Mouse (Mus musculus): ENCODE results near the gene Fbxl14. TPM values are rescaled to one million over a fixed set of nuclear protein-coding genes. Genes with fewer than 3 reads are reported as not detected.
"Not testable (repeated sequence)": the region's sequence is repeated elsewhere in the genome, so short reads cannot be mapped to it uniquely, and the experiment has no call there.

The Fbxl14 gene
- polyA plus RNA-seq, 1 experiment from 2014 or later: 3.4 TPM

GRCm38 (mm10) chr6:119473992-119474391 lies 5.5 kb upstream of the Fbxl14 start:
- Histone ChIP-seq H3K27ac (replicated peaks) (no peak overlapping the region), H3K4me1 (peaks cover 18% of the 10 kb centered on the region), H3K9me3 (no peaks in the 10 kb centered on the region), H3K36me3 (replicated peaks) (no peaks in the 10 kb centered on the region), H3K4me3 (no peak overlapping the region), H3K27me3 (replicated peaks; ENCODE audit: low read depth, poor library complexity, severe bottlenecking) (no peaks in the 10 kb centered on the region)
- DNase-seq (ENCODE audit: low spot score): no peak
- WGBS: 86% methylated on average over 4 of the region's 4 CpGs

DNA sequence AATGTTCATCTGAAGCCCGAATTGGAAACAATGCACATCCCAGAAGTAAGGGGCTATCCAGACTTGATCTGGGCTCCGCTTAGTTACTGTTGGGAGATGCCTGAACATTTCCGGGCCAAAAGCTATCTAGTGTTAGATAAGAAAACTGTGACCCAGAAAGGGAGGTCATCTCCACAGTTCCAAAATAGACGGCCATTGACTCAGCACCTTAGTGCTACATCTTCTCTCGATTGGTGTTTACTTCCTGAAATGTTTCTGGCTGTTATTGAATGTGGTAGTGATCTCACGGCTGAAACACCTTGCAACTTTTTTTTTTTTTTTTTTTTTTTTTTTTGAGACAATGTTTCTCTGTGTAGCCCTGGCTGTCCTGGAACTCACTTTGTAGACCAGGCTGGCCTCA lies 3.5 kb upstream of the Fbxl14 start:
- DNase-seq (ENCODE audit: low spot score): no peak
- H3K36me3 ChIP-seq (replicated peaks): peaks cover 10% of the 10 kb centered on the region
- no peaks in the 10 kb centered on the region for H3K27me3 ChIP-seq (replicated peaks; ENCODE audit: low read depth, poor library complexity, severe bottlenecking)
- WGBS: 90% methylated on average over 6 of the region's 6 CpGs
- peaks cover 30% of the 10 kb centered on the region for H3K4me1 ChIP-seq
- H3K27ac ChIP-seq (replicated peaks): no peak overlapping the region
- no peak overlapping the region for H3K4me3 ChIP-seq
- no peaks in the 10 kb centered on the region for H3K9me3 ChIP-seq

DNA sequence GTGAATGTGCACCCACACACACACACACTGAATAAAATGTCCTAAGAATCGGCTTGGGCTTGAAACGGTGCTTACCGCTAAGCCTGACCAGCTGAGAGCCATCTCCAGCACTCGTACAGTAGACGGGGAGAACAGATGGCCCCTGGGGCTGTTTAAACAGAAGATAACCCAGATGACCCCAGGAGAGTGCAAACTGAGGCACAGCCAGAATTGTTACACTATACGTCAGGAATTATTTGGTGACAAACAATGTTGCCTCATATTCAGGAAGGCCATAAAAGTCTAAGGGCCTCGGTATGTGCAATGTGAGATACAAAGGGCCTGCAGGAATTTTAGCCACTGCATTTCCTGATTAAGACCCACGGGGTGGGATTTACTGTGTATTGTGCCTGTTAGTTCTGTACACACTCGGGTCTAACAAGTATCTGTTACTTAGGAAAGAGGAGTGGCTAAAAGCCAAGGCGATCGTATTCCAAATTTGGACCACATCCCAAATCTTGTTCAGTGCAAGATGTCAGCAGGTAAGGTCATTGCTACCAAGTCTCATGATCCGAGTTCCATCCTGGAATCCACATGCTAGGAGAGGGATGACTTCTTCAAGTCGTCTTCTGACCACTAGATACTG lies 1.7 kb upstream of the Fbxl14 start:
- 55% methylated on average over 13 of the region's 13 CpGs for WGBS
- Histone ChIP-seq H3K36me3 (replicated peaks) (peaks cover 13% of the 10 kb centered on the region), H3K4me3 (no peak overlapping the region), H3K4me1 (peaks cover 46% of the 10 kb centered on the region), H3K27ac (replicated peaks) (peak overlapping the region; percentile 36), H3K27me3 (replicated peaks; ENCODE audit: low read depth, poor library complexity, severe bottlenecking) (no peaks in the 10 kb centered on the region), H3K9me3 (no peaks in the 10 kb centered on the region)
- DNase-seq (ENCODE audit: low spot score): no peak

- H3K27ac ChIP-seq (replicated peaks): peak overlapping the region; percentile 100
- peak; percentile 93 for DNase-seq (ENCODE audit: low spot score)
- H3K4me1 ChIP-seq: peaks cover 56% of the 10 kb centered on the region
- no peaks in the 10 kb centered on the region for H3K9me3 ChIP-seq
- H3K36me3 ChIP-seq (replicated peaks): peaks cover 22% of the 10 kb centered on the region
- H3K27me3 ChIP-seq (replicated peaks; ENCODE audit: low read depth, poor library complexity, severe bottlenecking): no peaks in the 10 kb centered on the region
- 2% methylated on average over 49 of the region's 49 CpGs for WGBS
- H3K4me3 ChIP-seq: peak overlapping the region; percentile 94
These were observed 717 bp upstream of the Fbxl14 start for GRCm38 (mm10) chr6:119478560-119479342.

DNA sequence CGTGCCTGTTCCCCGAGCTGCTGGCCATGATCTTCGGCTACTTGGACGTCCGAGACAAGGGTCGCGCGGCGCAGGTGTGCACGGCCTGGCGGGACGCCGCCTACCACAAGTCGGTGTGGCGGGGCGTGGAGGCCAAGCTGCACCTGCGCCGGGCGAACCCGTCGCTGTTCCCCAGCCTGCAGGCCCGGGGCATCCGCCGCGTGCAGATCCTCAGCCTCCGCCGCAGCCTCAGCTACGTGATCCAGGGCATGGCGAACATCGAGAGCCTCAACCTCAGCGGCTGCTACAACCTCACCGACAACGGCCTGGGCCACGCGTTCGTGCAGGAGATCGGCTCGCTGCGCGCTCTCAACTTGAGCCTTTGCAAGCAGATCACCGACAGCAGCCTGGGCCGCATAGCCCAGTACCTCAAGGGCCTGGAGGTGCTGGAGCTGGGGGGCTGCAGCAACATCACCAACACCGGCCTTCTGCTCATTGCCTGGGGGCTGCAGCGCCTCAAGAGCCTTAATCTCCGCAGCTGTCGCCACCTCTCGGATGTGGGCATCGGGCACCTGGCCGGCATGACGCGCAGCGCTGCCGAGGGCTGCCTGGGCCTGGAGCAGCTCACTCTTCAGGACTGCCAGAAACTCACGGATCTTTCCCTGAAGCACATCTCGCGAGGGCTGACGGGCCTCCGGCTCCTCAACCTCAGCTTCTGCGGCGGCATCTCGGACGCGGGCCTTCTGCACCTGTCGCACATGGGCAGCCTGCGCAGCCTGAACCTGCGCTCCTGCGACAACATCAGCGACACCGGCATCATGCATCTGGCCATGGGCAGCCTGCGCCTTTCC lies 623 bp downstream of the Fbxl14 start:
- H3K36me3 ChIP-seq (replicated peaks): peaks cover 35% of the 10 kb centered on the region
- H3K4me3 ChIP-seq: peak overlapping the region; percentile 94
- no peaks in the 10 kb centered on the region for H3K9me3 ChIP-seq
- H3K27ac ChIP-seq (replicated peaks): peak overlapping the region; percentile 100
- DNase-seq (ENCODE audit: low spot score): peak; percentile 73
- H3K4me1 ChIP-seq: peaks cover 67% of the 10 kb centered on the region
- under 1% methylated on average over 70 of the region's 70 CpGs for WGBS
- no peaks in the 10 kb centered on the region for H3K27me3 ChIP-seq (replicated peaks; ENCODE audit: low read depth, poor library complexity, severe bottlenecking)

DNA sequence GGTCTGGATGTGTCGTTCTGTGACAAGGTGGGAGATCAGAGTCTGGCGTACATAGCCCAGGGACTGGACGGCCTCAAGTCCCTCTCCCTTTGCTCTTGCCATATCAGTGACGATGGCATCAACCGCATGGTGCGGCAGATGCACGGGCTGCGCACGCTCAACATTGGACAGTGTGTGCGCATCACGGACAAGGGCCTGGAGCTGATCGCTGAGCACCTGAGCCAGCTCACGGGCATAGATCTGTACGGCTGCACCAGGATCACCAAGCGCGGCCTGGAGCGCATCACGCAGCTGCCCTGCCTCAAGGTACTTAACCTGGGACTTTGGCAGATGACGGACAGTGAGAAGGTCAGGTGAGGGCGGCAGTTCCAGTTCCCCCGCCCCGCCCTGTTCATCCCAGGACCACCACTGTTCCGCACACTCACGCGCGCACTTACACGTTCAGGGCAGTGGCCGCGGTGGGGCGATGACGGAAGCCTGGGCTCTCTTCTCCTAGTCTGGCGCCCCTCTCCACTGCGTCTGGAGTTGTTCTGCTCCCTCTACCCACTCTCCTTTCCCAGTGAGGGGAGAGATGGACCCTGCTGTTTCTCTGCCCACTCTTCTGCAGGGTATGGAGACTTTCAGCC lies 1.4 kb downstream of the Fbxl14 start:
- H3K27ac ChIP-seq (replicated peaks): peak overlapping the region; percentile 100
- WGBS: under 1% methylated on average over 33 of the region's 33 CpGs
- H3K36me3 ChIP-seq (replicated peaks): peaks cover 42% of the 10 kb centered on the region
- no peaks in the 10 kb centered on the region for H3K27me3 ChIP-seq (replicated peaks; ENCODE audit: low read depth, poor library complexity, severe bottlenecking)
- DNase-seq (ENCODE audit: low spot score): peak; percentile 62
- peak overlapping the region; percentile 94 for H3K4me3 ChIP-seq
- H3K9me3 ChIP-seq: no peaks in the 10 kb centered on the region
- H3K4me1 ChIP-seq: peaks cover 71% of the 10 kb centered on the region

DNA sequence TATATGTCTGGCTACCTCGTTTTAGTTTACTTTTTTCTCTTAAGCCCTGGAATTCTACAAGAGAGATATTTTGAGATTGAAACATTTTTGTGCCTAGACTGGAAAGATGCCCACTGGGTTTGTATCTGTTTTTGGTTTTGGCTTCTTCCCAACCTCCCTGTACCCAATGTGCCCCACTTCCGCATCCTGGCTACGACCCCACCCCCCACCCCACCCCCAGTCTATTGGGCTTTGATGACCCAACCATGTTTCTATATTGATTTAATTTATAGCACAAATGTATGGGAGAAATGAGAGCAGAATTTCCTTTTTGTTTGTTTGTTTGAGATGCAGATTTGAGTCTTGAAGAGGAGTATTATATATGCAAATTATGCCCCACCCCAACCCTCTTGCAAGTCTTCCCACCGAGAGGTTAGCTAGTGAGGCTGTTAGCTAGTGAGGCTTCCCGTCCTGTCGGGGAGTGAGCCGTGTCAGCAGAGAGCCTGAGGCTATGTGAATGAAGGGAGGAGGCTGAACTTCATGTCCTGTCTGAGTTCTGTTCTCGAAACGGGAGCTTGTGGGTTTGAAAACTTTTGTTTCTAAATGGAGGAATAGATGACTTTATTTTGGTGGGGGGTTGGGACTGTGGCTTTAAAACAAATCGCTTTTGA lies 2.4 kb downstream of the Fbxl14 start:
- Histone ChIP-seq H3K4me1 (peaks cover 79% of the 10 kb centered on the region), H3K36me3 (replicated peaks) (peaks cover 42% of the 10 kb centered on the region), H3K4me3 (peak overlapping the region; percentile 94)
- not testable (repeated sequence) for H3K27ac ChIP-seq (replicated peaks); H3K9me3 ChIP-seq; H3K27me3 ChIP-seq (replicated peaks; ENCODE audit: low read depth, poor library complexity, severe bottlenecking)
- WGBS: 7% methylated on average over 10 of the region's 10 CpGs
- peak; percentile 49 for DNase-seq (ENCODE audit: low spot score)

DNA sequence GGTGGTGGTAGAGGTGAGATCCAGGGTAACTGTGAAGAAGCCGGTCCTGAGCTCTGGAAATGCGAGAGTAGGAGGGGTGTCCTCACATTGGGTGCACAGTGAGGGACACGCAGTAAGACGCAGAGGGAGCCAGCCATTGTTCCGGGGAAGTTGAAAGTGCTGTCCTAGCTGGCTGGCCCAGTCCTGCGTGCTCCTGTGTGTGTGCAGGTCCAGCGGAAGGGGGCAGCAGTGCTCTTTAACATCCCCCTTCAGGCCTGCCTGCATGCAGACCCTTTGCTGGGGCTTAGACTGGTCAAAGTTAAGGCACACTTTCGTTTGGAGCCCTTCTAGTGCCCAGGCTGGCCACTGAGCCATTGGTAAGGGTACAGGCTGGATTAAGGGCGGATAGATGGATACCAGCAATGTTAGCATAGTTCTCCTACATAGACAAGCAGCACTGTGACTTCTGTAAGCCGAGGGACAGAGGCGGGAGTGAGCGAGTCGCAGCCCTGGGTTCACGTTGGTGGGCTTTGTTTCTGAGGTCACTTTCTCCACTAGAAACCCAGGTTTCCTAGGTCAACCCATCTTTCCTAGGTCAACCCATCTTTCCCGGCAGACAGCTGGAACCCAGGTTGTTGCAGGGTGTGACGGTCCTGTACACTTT lies 3.6 kb downstream of the Fbxl14 start:
- H3K9me3 ChIP-seq: no peaks in the 10 kb centered on the region
- peak; percentile 78 for DNase-seq (ENCODE audit: low spot score)
- H3K4me1 ChIP-seq: peaks cover 70% of the 10 kb centered on the region
- WGBS: 44% methylated on average over 16 of the region's 16 CpGs
- H3K4me3 ChIP-seq: peak overlapping the region; percentile 94
- H3K27me3 ChIP-seq (replicated peaks; ENCODE audit: low read depth, poor library complexity, severe bottlenecking): no peaks in the 10 kb centered on the region
- H3K27ac ChIP-seq (replicated peaks): 0 out of 2 replicates have a peak overlapping the region, but pooled peaks have one; percentile 1
- H3K36me3 ChIP-seq (replicated peaks): peaks cover 42% of the 10 kb centered on the region

- H3K9me3 ChIP-seq: no peaks in the 10 kb centered on the region
- no peak for DNase-seq (ENCODE audit: low spot score)
- peaks cover 37% of the 10 kb centered on the region for H3K36me3 ChIP-seq (replicated peaks)
- peaks cover 61% of the 10 kb centered on the region for H3K4me1 ChIP-seq
- 0 out of 2 replicates have a peak, but pooled peaks cover 3% of the 10 kb centered on the region for H3K27me3 ChIP-seq (replicated peaks; ENCODE audit: low read depth, poor library complexity, severe bottlenecking)
- no peak overlapping the region for H3K4me3 ChIP-seq
- H3K27ac ChIP-seq (replicated peaks): no peak overlapping the region
- WGBS: 18% methylated on average over 2 of the region's 2 CpGs
These were observed 6.0 kb downstream of the Fbxl14 start for GRCm38 (mm10) chr6:119485486-119485885.

DNA sequence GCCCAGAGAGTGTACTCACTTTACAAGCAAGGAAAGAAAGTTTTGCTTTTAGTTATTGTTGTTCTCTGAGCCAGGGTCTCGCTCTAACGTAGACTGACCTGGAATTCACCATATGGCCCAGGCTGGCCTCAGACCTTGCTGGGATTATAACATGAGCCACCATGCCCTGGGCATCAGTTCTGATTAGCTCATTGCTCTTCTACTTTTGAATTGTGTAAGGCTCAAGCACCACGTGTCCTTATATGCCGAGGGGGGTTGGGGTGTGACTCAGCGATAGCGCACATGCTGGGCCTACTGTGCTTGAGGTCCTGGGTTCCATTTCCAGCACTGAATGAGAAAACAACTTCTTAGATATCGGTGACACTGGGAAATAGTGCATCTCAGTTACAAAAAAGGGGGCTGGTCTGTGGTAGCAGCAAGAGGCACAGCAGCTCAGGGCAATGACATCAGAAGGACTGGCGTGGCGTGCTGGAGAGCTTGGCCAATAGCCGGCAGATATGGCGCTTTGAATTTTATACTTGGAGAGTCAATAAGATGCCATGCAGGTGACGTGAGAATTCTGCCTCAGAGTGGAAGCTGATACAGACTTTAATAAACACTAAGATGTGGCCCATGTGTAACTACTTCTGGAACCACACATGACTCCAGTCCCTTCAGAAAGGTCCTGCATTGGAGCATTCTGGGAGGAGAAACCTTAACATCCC lies 7.1 kb downstream of the Fbxl14 start:
- Histone ChIP-seq H3K27ac (replicated peaks) (no peak overlapping the region), H3K9me3 (no peaks in the 10 kb centered on the region), H3K36me3 (replicated peaks) (peaks cover 29% of the 10 kb centered on the region), H3K4me1 (peaks cover 63% of the 10 kb centered on the region), H3K27me3 (replicated peaks; ENCODE audit: low read depth, poor library complexity, severe bottlenecking) (0 out of 2 replicates have a peak, but pooled peaks cover 3% of the 10 kb centered on the region), H3K4me3 (no peak overlapping the region)
- DNase-seq (ENCODE audit: low spot score): no peak
- 88% methylated on average over 12 of the region's 12 CpGs for WGBS

DNA sequence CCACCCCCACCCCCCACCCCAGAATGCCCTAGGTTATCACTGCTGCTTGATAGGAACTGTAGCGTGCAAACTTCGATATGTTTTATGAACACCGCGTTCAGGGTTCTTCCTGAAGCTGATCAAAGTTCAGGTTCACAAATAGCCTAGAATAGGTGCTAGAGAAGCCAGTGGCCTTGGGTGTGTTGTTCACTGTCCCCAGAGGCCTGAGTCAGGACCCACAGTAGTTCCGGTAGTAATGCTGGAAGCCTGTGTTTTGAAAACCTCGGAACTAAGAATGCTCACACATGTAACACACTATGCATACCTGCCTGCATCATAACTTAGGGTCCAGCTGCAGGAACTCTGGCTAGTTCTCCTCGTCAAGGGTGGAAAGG lies 7.6 kb downstream of the Fbxl14 start:
- H3K27ac ChIP-seq (replicated peaks): no peak overlapping the region
- no peak overlapping the region for H3K4me3 ChIP-seq
- DNase-seq (ENCODE audit: low spot score): no peak
- H3K36me3 ChIP-seq (replicated peaks): peaks cover 29% of the 10 kb centered on the region
- H3K27me3 ChIP-seq (replicated peaks; ENCODE audit: low read depth, poor library complexity, severe bottlenecking): 0 out of 2 replicates have a peak, but pooled peaks cover 3% of the 10 kb centered on the region
- WGBS: 91% methylated on average over 7 of the region's 7 CpGs
- H3K9me3 ChIP-seq: no peaks in the 10 kb centered on the region
- H3K4me1 ChIP-seq: peaks cover 63% of the 10 kb centered on the region

All from embryonic facial prominence, embryonic 10.5 days (tissue).